Mouse (Mus musculus) C2C12 (cell line): ENCODE results near the gene Klhl22.

Source experiments
- CTCF ChIP-seq: IDR thresholded peaks from one replicate; pipeline ENCODE4 v1.5.1; 2011; ENCODE audit not compliant: control insufficient read depth, insufficient read depth, insufficient read length
- MYOD1 ChIP-seq: IDR thresholded peaks from one replicate; pipeline ENCODE4 v1.6.1; 2011; ENCODE audit warnings: low read depth; ENCODE audit not compliant: control insufficient read depth, insufficient read length

GRCm38 (mm10) chr16:17795643-17796042, 36.2 kb downstream of the Klhl22 start:
- TF ChIP-seq CTCF = no peak
- TF ChIP-seq MYOD1 = no peak
